Mouse (Mus musculus) spleen, adult 2 months (tissue): ENCODE results near the gene Jph2.

Source experiments
- CTCF ChIP-seq: fragments of 200-500 bp; IDR thresholded peaks from 2 replicates; pipeline ENCODE4 v1.5.1; 2011; ENCODE audit warnings: mild to moderate bottlenecking, inconsistent platforms; ENCODE audit not compliant: insufficient read depth, insufficient read length, insufficient replicate concordance; ENCODE audit errors: extremely low read depth
- POLR2A ChIP-seq: fragments of 200-500 bp; IDR thresholded peaks from 2 replicates; pipeline ENCODE4 v1.6.1; 2011; ENCODE audit warnings: low read depth, low read length, inconsistent platforms

DNA sequence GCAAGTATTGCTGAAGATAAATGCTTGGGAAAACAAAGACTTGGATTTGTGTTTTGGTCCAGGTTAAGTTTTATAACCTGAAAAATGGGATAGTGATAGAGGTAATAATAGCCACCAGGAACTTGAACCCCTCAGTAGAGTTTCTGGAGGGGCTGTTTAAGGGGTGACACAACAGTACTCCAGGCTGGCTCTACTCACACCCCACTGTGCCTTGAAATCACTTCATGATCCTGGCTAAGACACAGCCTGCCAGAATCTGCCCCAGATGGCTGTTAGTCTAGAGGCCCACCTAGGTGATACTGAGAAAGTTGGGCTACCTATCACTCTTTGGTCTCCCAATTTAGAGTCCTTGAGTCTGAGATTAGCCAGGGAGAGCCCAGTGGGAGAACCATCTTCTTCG is 41.7 kb upstream of the Jph2 start:
- TF ChIP-seq CTCF (no peak), POLR2A (no peak)
